Mouse (Mus musculus) neural tube, embryonic 15.5 days (tissue): ENCODE results near the gene Hfe2. TPM values are rescaled to one million over a fixed set of nuclear protein-coding genes. Genes with fewer than 3 reads are reported as not detected.

ENCODE experiments used
- ATAC-seq: fragments of 200-750 bp; cut with Nextera tagmentation; 2 replicates; pipeline ENCODE4 v1.8.0; 2017; ENCODE audit warnings: mild to moderate bottlenecking, moderate TSS enrichment, moderate library complexity; ENCODE audit not compliant: low FRiP score
- H3K27ac ChIP-seq: fragments of 300-500 bp; sonication (generic); replicated peaks from 2 replicates; pipeline ENCODE4 v1.5.1; 2015; ENCODE audit warnings: mild to moderate bottlenecking, inconsistent platforms
- H3K27me3 ChIP-seq: fragments of 300-500 bp; sonication (generic); replicated peaks from 2 replicates; pipeline ENCODE4 v1.6.1; 2015; ENCODE audit warnings: inconsistent platforms
- H3K36me3 ChIP-seq: fragments of 300-500 bp; sonication (generic); 2 replicates; pipeline ENCODE4 v1.6.1; 2015; ENCODE audit warnings: inconsistent platforms
- H3K4me1 ChIP-seq: fragments of 300-500 bp; sonication (generic); 2 replicates; pipeline ENCODE4 v1.6.1; 2015; ENCODE audit warnings: inconsistent platforms
- H3K4me2 ChIP-seq: fragments of 300-500 bp; sonication (generic); 2 replicates; pipeline ENCODE4 v1.6.1; 2015; ENCODE audit warnings: inconsistent platforms, mild to moderate bottlenecking, moderate library complexity
- H3K4me3 ChIP-seq: fragments of 300-500 bp; sonication (generic); replicated peaks from 2 replicates; pipeline ENCODE4 v1.5.1; 2015; ENCODE audit warnings: mild to moderate bottlenecking, inconsistent platforms
- H3K9ac ChIP-seq: fragments of 300-500 bp; sonication (generic); replicated peaks from 2 replicates; pipeline ENCODE4 v1.6.1; 2015; ENCODE audit warnings: mild to moderate bottlenecking, inconsistent platforms
- H3K9me3 ChIP-seq: fragments of 300-500 bp; sonication (generic); replicated peaks from 2 replicates; pipeline ENCODE4 v1.6.1; 2016; ENCODE audit warnings: inconsistent platforms
- WGBS: fragments of 180-500 bp; shearing (Covaris S2); methylation state at CpG from one replicate; pipeline ENCODE4 v1.1.7; 2015; ENCODE audit warnings: mixed read lengths; 5-methylcytosine and 5-hydroxymethylcytosine counted together
- polyA plus RNA-seq: library from polyadenylated mRNA; unstranded; fragments of >200 nt; fragmentation: Nextera tagmentation; extraction: Ambion mirVana; gene quantifications from 2 replicates; pipeline ENCODE4 v1.2.1, GENCODE M21; 2015

Hfe2 gene
- polyA plus RNA-seq, 1 experiment from 2014 or later = 3.0 TPM

DNA sequence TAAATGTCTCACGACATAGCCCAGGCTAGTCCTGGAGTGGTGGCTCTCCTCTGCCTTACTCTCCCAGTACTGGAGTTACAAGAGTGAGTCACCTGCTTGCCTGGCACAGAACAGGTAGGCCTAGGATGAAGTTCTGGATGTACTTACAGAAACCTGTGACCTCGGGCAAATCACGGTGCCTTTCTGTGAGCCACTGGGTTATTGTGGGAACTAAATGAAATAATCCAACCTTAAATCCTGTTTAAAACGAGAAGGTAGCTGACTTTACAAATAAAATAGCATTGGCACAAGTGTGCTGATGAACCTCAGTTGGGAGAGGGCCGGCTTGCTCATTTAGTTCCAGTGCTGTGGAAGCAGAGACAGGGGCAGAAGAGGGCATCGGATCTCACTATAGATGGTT is 29.3 kb downstream of the Hfe2 start:
- no peaks in the 10 kb centered on the region for H3K36me3 ChIP-seq
- no peak overlapping the region for H3K4me3 ChIP-seq
- ATAC-seq = no peak
- H3K4me1 ChIP-seq = peaks cover 29% of the 10 kb centered on the region
- H3K27ac ChIP-seq = no peak overlapping the region
- no peak overlapping the region for H3K9ac ChIP-seq
- H3K4me2 ChIP-seq = no peak overlapping the region
- H3K9me3 ChIP-seq = no peaks in the 10 kb centered on the region
- 88% methylated on average over 6 of the region's 6 CpGs for WGBS
- H3K27me3 ChIP-seq = no peaks in the 10 kb centered on the region

GRCm38 (mm10) chr3:96555041-96555596 is 30.1 kb downstream of the Hfe2 start:
- Histone ChIP-seq H3K4me3 (no peak overlapping the region), H3K4me2 (0 out of 2 replicates have a peak overlapping the region, but pooled peaks have one; percentile 7), H3K36me3 (peaks cover 3% of the 10 kb centered on the region; the same call in 1 of the 2 replicates), H3K9me3 (no peaks in the 10 kb centered on the region), H3K9ac (no peak overlapping the region), H3K27me3 (no peaks in the 10 kb centered on the region), H3K27ac (peak overlapping the region; percentile 73), H3K4me1 (peaks cover 38% of the 10 kb centered on the region)
- 30% methylated on average over 12 of the region's 12 CpGs for WGBS
- ATAC-seq = no peak

GRCm38 (mm10) chr3:96555999-96556614 is 31.1 kb downstream of the Hfe2 start:
- 91% methylated on average over 15 of the region's 15 CpGs for WGBS
- ATAC-seq = no peak
- Histone ChIP-seq H3K36me3 (peaks cover 12% of the 10 kb centered on the region), H3K9ac (no peak overlapping the region), H3K27ac (peak overlapping the region; percentile 73), H3K4me3 (no peak overlapping the region), H3K9me3 (no peaks in the 10 kb centered on the region), H3K4me2 (peak overlapping the region; percentile 81), H3K27me3 (no peaks in the 10 kb centered on the region), H3K4me1 (peaks cover 48% of the 10 kb centered on the region)

- Histone ChIP-seq H3K4me1 (peaks cover 55% of the 10 kb centered on the region), H3K27me3 (no peaks in the 10 kb centered on the region), H3K36me3 (peaks cover 15% of the 10 kb centered on the region), H3K4me3 (peak overlapping the region; percentile 69), H3K27ac (peak overlapping the region; percentile 87), H3K4me2 (peak overlapping the region; percentile 81), H3K9me3 (no peaks in the 10 kb centered on the region), H3K9ac (peak overlapping the region; percentile 56)
- ATAC-seq = 0 out of 2 replicates have a peak, but pooled peaks have one; percentile 7
- WGBS = 11% methylated on average over 22 of the region's 22 CpGs
These were observed 32.0 kb downstream of the Hfe2 start for GRCm38 (mm10) chr3:96556651-96557635.

GRCm38 (mm10) chr3:96557694-96558093 is 32.7 kb downstream of the Hfe2 start, which contains the start of gene Txnip:
TSS of gene Txnip (plus strand) at chr3:96557957.
- peak; percentile 98 for ATAC-seq
- peak within 1 kb of the TSS; percentile 69 for H3K4me3 ChIP-seq
- peak within 1 kb of the TSS; percentile 81 for H3K4me2 ChIP-seq
- H3K27ac ChIP-seq = peak within 1 kb of the TSS; percentile 87
- peaks cover 15% of the 10 kb centered on the region for H3K36me3 ChIP-seq
- peak within 1 kb of the TSS; percentile 66 for H3K9ac ChIP-seq
- no peaks in the 10 kb centered on the region for H3K27me3 ChIP-seq
- peaks cover 58% of the 10 kb centered on the region for H3K4me1 ChIP-seq
- no peaks in the 10 kb centered on the region for H3K9me3 ChIP-seq
- WGBS = 1% methylated on average over 26 of the region's 26 CpGs

GRCm38 (mm10) chr3:96558159-96558558 is 33.2 kb downstream of the Hfe2 start:
- H3K9ac ChIP-seq = peak overlapping the region; percentile 66
- peak overlapping the region; percentile 69 for H3K27ac ChIP-seq
- H3K27me3 ChIP-seq = no peaks in the 10 kb centered on the region
- no peaks in the 10 kb centered on the region for H3K9me3 ChIP-seq
- peaks cover 15% of the 10 kb centered on the region for H3K36me3 ChIP-seq
- peak; percentile 40; the same call in 1 of the 2 replicates for ATAC-seq
- peak overlapping the region; percentile 81 for H3K4me2 ChIP-seq
- peak overlapping the region; percentile 69 for H3K4me3 ChIP-seq
- H3K4me1 ChIP-seq = peaks cover 58% of the 10 kb centered on the region
- WGBS = under 1% methylated on average over 17 of the region's 17 CpGs

GRCm38 (mm10) chr3:96558668-96559196 is 33.8 kb downstream of the Hfe2 start:
- WGBS = 25% methylated on average over 10 of the region's 10 CpGs
- ATAC-seq = no peak
- H3K27ac ChIP-seq = no peak overlapping the region

DNA sequence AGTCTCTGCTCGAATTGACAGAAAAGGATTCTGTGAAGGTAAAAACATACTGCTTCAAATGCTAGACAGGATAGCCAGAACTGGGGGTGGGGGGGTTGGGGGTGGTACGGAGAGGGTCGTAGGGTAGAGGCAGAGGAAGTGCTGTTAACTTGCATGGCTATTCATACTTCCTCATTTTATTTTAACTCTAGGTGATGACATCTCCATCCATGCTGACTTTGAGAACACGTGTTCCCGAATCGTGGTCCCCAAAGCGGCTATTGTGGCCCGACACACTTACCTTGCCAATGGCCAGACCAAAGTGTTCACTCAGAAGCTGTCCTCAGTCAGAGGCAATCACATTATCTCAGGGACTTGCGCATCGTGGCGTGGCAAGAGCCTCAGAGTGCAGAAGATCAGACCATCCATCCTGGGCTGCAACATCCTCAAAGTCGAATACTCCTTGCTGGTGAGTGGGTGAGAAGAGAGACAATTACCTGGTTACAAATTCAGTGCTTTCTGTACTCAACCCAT is 34.5 kb downstream of the Hfe2 start:
- peaks cover 15% of the 10 kb centered on the region for H3K36me3 ChIP-seq
- 0 out of 2 replicates have a peak overlapping the region, but pooled peaks have one; percentile 33 for H3K27ac ChIP-seq
- 77% methylated on average over 12 of the region's 12 CpGs for WGBS
- peak overlapping the region; percentile 66 for H3K9ac ChIP-seq
- ATAC-seq = no peak
- H3K4me3 ChIP-seq = peak overlapping the region; percentile 69
- no peaks in the 10 kb centered on the region for H3K9me3 ChIP-seq
- peaks cover 58% of the 10 kb centered on the region for H3K4me1 ChIP-seq
- H3K4me2 ChIP-seq = peak overlapping the region; percentile 81
- H3K27me3 ChIP-seq = no peaks in the 10 kb centered on the region

More at GRCm38 (mm10) chr3:96558668-96559196, 33.8 kb downstream of the Hfe2 start:
- Histone ChIP-seq H3K36me3 (peaks cover 15% of the 10 kb centered on the region), H3K4me1 (peaks cover 58% of the 10 kb centered on the region), H3K9me3 (no peaks in the 10 kb centered on the region), H3K9ac (peak overlapping the region; percentile 66), H3K27me3 (no peaks in the 10 kb centered on the region), H3K4me3 (peak overlapping the region; percentile 69), H3K4me2 (peak overlapping the region; percentile 81)

GRCm38 (mm10) chr3:96559911-96560850 is 35.2 kb downstream of the Hfe2 start:
- peak overlapping the region; percentile 81 for H3K4me2 ChIP-seq
- H3K27ac ChIP-seq = 0 out of 2 replicates have a peak overlapping the region, but pooled peaks have one; percentile 33
- ATAC-seq = no peak
- no peaks in the 10 kb centered on the region for H3K9me3 ChIP-seq
- H3K36me3 ChIP-seq = peaks cover 15% of the 10 kb centered on the region
- H3K27me3 ChIP-seq = no peaks in the 10 kb centered on the region
- peaks cover 55% of the 10 kb centered on the region for H3K4me1 ChIP-seq
- peak overlapping the region; percentile 66 for H3K9ac ChIP-seq
- WGBS = 85% methylated on average over 23 of the region's 23 CpGs
- H3K4me3 ChIP-seq = peak overlapping the region; percentile 69
